Mouse (Mus musculus): Measurements from ENCODE around the gene Rgl1.

DNA sequence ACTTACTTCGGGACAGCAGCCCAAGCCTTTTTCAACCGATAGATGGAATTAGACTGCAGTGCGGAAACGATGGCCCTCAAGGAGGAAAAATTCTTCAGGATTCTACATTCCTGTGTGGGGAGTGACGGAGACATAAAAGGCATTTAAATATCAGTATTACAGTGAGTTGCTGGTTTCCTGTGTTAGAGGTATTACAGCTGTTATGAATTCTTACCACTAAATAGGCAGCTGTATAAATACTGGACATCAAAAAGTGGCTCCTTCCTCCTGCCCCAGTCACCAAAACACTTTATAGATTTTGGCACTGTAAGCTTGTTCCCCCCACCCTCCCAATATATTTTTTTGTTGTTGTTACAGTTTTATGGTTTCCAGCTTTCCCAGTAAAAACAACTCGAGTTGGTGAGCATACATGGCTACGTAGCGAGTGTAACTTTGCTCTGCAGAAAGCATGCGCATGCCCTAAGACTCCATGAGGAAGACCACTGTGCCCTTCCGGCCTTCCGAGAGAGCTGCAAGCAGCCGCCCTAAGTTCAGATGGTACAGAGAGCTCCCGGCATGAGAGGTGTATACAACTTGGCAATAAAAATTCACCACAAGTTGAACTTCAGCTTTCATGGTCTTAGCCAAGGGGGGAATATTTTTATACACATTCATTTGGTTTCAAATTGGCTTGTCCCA, 217.0 kb downstream of the Rgl1 start:
- TF ChIP-seq FLI1 (IDR thresholded peaks at IDR 0.05; ENCODE audit: low read length) (no peak), GATA1 (IDR thresholded peaks at IDR 0.05; ENCODE audit: borderline replicate concordance, low read length) (no peak)

Data from megakaryocyte, embryonic 14.5 days (primary cell).